Mouse (Mus musculus) v-Abl transformed pro-B cells (cell line): ENCODE results near the gene Prcd.

Experiments used
- in situ Hi-C, 2 experiments: fragments of 400-800 bp; cut with MboI; formaldehyde crosslinking; loops; one replicate each; pipeline ENCODE4 v1.15.1; 2025; ENCODE audit not compliant: unreplicated experiment in 2 of 2

The Prcd gene

DNA sequence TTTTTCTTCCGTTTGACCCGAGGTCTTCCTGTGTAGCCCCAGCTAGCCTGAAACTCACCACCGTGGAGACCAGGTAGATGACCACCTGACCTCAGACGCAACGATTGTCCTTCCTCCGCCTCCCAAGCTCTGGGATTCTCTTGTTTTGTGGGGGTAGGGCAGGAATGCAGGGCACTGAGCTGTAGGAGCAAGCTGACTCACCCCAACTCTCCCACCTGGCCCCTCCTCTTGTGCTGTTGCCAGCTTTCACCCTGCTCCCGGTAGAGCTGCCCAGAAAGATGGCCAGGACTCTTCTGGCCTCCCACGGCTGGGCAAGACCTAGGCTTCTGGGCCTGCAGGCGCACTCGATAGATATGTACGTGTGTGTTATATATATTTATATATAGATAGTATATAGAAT lies 7.2 kb upstream of the Prcd start:
- in situ Hi-C loops, result loop anchor here in 1 of 2 experiments (5.0 to 10.0 kb wide), 2 partner anchors 156 to 409 kb away; no protein-coding TSS in a partner anchor

DNA sequence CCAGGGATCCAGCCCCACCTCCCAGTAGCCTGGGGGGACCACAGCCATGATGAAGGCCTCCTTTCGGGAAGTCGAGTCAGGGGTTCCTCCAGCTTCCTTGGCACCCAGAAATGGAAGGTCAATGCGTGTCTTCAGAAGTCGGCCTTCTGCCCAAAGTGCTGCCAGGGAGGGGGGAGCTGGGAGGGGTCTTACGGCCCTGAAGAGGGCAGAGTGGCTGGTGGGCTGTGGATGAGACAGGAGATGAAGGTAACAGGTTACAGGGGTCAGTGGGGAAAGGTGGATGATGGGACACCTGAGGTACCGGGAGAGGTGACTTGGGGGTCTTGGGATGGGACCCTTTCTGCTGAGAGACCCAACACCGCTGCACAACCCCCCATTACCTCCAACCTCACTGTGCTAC lies 6.6 kb upstream of the Prcd start:
- in situ Hi-C loops, result loop anchor here in 1 of 2 experiments (5.0 to 10.0 kb wide), 2 partner anchors 156 to 408 kb away; no protein-coding TSS in a partner anchor

DNA sequence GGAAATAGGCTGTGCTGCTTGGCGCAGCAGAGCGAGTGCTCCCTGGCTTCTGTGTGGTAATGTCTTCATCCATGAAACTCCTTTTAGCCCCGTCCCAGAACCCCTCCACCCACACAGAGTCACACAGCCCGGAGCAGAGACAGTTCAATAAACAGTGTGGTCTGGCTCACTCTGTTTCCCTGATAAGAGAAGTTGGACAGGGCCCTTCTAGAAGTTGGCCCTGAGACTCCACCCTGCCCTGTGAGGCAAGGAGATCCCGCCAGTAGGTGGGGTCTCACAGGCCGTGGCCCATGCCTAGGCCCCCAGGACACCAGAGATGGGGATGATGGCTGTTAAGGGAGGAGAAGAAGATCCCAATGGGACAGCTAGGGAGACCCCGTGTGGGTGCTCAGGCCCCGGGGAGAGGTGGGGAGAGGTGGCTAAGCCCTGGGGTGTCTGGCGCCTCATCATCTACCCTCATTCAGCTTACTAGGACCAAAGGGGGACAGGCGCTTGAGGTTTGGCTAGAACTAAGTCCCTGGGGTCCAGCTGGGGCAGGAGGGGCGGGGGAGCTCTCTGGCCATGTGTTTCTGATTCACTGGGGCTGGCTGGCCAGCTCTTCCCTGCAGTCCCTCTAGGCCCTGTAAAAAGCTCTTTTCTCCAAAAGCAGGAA lies 5.9 kb upstream of the Prcd start:
- in situ Hi-C loops, result loop anchor here in 1 of 2 experiments (5.0 to 10.0 kb wide), 2 partner anchors 155 to 407 kb away; no protein-coding TSS in a partner anchor

DNA sequence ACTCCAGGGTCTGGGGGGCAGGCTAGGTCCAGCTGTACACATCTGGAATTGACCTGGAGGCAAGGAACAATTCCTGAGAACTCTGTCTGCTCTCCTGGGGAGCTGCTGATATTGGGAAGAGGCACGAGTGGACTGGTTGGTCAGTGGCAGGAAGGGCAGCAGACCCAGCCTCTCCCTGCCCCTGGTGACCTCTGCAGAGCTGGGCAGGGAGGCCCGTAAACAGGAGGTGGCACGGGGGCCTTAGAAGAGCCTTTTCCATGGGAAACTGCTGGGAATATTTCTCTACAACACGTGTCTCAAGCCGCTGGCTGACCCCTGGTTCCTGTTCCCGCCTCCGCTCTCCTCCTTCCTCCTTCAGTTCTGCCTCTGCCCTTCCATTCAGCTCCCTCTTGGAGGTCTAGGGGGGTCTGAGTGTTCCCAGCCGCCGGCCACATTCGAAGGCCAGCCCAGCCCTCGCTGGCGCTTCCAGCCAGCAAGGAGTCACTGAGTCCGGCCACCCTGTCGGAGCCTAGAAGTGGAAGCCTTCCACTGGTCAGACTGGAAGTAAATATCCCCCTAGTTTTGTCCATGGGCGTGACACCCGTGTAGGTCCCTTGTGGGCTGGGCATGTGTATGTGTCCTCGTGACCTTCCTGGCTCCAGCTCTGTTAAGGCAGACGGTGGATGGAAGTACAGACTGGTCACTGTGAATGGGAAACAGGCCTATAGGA lies 5.0 kb upstream of the Prcd start:
- in situ Hi-C loops, result loop anchor here in 1 of 2 experiments (5.0 to 10.0 kb wide), 2 partner anchors 154 to 406 kb away; no protein-coding TSS in a partner anchor

DNA sequence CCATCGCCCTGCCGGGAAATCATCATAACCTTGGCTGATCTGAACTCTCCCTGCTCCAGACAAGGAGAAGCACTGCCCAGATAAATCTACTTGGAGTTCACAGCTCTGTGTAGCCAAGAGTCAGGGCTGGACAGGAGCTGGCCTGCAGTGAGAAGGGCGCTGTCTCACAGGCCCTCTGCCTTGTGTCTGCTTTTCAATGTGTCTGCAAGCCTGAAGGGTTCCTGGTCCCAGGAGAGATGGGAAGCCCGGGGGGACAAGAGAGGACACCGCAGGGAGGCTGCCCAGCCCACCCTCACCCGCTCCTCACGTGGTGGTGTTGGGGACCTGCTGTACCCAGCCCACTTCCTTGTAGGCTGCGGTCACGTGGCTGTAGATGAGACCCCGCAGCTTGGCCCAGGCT lies 4.4 kb upstream of the Prcd start:
- in situ Hi-C loops, result loop anchor here in 1 of 2 experiments (5.0 to 10.0 kb wide), 2 partner anchors 153 to 406 kb away; no protein-coding TSS in a partner anchor

DNA sequence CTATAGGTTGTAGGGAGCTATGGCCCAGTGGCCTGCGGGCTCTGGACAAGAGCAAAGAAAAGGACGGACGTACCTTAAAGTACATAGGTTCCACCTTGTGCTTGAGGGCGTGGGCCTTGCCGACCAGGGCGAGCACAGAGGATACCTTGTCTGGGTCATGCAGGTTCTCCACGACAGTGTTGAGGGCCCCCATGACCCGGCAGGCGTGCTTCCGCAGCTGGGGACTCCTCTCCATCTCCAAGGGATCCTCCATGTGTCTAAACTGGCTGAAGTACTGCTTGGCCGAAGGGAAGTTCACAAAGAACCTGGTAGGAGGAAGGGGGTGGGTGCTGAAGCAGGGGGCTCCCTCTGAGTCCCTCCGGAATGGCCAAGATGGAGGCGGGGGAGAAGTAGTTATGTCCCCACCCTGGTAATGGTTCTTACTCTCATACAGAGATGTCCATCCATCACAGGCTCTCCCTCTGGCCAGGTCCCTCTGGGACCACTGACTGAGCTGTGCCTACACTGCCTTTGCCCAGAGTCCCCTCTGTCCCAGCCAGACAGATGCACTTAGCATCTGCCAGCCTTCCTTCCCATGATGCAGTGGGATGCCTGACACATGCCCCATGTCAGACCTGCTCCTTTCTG lies 3.5 kb upstream of the Prcd start:
- in situ Hi-C loops, result loop anchor here in 1 of 2 experiments (5.0 to 10.0 kb wide), 2 partner anchors 152 to 405 kb away; no protein-coding TSS in a partner anchor

DNA sequence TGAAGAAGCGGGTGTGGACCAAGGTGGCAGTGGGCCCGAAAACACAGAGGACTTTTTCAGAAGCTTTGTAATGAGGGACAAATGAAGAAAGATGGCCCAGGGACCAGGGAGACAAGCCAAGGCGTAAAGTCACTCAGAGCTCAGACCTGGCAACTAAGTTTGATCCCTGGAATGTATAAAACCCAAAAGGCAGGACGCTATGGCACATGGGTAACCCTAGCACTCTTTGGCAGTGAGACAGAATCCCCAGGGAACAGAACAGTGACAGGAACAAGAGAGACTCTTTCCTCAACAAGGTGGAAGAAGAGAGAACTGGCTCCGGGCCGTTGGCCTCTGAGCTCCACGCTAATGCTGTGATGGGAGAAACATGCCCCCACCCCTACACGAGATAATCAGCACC lies 2.5 kb upstream of the Prcd start:
- in situ Hi-C loops, result no loop called here

DNA sequence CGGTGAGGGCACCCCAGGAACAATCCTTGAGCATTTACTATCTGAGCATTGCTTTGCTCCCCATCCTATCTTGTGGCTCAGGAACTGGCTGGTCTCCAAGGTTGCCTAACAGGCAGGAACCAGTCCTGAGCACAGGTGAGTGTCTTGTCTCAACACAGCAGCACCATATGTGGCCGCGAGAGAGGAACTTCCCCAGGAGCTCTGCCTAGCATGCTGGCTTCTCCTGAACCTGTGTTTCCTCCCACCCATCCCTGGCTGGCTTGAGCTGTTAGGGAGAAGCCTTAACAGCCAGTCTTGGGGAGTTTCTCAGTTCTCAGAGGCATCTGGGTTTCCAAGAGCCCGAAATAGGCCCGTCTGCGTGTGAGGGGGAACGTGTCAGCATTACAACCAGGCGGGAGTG lies 2.0 kb upstream of the Prcd start:
- in situ Hi-C loops, result no loop called here

DNA sequence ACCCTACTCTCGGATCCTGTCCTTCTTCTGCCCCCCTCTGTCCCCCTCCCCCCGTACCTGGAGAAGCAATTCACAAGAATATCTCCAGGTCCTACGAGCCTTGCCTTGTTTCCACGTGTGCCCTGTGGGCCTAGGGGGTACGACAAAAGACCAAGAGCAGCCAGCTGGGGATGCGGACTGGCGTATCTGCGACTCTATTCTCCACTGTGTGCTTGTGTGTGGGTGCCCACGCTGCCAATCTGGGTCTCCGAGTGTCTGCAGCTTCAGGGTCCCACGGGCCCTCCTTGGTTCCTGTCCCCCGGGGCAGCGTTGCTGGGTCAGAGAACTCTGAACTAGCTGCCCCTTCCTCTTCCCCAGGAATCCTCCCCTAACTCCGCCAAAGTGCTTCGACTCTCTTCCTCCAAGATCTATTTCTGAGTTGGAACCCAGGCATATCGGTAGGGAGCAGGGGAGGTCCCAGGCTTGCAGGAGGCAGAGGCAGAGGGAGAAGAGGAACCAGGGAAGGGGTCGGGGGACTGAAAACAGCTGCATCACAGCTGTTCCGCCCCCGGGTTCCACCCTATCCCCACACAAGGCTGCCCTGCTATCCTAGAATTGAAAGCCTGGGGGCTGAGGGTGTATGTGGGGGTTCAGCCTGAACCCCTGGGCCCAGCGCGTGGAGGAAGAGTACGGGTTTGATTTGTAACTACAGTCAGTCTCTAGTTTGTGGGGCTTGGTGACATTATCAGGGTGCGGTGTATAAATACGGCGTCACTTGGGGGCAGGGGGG lies 820 bp upstream of the Prcd start:
- in situ Hi-C loops, result no loop called here

DNA sequence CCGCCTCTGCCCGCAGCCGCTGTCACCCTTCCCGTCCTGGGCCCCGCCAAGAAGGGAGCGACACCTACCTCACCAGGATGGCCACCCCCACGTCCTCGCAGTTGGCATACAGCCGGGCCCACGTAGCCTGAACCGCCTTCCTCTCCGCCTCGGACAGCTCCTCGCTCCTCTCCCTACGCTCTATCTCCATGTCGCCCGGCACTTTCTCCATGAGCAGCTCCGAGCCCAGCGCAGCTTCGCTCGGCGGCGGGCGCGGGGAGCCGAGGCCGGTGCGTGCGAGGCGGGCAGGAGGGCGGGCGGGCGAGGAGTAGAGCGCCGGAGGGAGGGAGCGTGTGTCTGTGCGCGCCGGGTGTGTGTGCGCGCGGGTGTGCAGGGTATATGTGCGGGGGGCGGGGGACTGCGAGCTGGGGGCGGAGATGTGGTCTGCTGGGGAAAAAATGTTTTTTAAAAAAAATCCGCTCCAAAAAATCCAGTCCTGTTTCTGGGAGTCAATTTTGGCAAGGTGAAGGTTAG lies 431 bp downstream of the Prcd start:
- in situ Hi-C loops, result no loop called here

DNA sequence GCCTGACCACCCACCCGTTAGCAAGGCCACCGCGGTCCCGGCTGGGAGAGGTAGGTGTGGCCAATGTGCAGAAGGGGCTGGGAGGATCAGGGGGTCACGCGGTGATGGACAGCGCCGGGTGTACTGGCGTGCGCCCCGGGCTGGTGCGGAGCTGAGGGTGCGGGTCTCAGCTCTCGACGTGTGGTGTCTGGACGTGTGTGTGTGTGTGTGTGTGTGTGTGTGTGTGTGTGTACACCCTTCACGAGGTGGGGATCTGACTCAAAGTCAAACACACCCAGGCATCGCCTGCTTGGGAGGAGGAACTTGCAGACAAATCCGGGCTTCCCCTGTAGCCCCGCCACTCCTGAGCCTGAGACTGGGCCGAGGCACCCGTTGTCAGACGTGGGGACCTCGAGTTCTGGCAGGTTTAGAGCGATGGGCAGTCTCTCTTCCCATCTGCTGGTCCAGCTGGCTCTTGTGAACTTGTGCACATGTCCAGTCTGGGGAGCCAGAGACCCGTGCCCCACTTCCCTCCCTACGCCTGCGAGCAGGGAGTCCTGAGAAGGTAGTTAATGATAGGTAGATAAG lies 1.0 kb downstream of the Prcd start, which contains the start of gene Cygb:
TSS of gene Cygb (minus strand) at position 59 of the 567 bp plus-strand sequence.
- in situ Hi-C loops, result no loop called here

DNA sequence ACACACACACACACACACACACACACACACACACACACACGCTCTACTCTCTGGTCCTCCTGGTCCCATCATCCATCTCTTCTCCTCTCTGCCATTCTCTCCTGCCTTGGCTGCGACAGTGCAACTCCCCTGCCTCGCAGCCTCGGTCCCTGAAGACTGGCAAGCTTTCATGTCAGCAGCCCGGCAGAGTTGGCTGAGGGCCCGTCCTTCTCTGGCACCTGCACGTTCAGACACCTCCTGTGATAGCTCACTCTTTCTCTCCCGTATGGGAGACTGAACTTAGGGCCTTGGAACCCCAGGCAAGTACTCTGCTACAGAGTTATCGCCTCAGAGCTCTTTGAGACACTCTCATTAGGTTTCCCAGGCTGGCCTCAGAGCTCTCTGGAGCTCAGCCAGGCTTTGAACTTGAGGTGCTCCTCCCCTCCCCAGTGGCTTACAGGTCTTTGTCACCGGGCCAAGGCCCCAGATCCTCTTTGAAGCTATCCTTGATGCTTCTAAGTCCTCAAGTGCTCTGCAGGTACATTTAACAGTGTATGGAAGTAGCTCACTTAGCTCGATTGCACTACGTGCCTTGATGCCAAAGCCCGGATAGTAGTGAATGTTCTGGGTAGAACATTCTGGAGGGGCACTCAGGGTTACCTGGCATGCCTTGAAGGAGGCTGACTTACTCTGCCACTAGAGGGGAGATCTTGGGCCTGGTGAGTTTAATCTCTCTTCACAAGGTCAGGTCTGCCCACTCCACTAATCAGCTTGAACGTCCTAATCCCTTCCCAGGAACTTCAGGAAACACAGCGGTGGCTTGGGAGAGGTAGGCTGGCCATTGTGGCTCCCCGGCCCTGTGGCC lies 3.2 kb downstream of the Prcd start:
- in situ Hi-C loops, result no loop called here

DNA sequence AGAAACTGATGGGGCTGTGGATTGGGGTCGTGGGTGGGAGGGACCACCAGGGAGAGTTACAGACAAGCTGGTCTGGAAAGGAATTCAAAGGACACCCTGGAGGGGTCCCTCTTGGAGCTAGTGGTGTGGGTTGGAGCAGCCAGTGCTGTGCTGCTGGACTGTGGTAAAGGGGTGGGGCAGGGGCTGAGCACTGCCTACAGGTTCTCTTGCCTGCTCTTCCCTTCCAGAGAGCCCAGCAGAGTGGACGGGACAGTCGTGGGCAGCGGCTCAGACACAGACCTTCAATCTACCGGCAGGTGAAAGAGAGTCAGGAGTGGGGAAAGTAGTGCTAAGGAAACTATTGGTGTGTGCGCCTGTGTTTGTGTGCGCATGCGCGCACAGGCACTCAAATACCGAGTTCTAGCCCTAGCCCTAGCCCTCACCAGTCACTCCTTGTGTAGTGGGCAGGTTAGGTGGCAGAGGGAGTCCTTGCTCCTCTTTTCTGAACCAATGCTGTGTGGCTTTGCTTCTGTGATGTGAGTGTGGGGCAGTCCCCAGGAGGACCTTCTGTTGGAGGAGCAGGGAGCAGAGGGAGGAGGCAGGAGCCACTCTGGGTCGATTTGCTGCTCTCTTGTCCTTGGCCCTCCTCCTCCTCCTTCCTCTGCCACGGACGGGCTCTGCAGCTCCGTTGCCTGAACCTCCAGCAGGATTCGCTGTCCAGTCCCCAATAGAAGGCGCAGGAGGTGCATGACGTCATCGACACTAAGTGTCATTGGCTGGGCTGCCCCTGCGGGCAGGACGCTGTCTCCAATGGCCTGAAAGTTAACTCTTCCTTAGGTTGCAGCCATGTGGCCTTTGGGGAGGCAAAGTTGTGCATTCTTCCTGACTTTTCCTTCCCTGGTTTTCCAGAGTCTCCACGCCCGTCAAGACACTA lies 4.2 kb downstream of the Prcd start:
- in situ Hi-C loops, result no loop called here

DNA sequence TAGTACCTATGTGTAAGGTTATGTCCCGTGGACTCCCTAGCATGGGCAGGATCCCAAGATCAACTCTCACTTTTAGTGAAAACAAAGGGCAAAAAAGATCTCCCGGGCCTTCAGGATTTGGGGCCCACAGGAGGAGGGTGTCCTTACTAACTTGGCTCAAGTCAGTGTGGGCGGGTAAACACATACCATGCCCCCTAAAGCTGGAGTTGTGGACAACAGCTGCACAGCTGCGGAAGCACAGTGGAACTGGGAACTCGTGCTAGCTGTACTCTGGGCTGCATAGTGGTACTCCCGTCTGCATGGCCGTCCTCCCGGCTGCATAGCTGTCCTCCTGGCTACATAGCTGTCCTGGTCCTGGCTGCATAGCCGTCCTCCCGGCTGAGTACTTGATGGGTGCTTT lies 4.9 kb downstream of the Prcd start:
- in situ Hi-C loops, result no loop called here

DNA sequence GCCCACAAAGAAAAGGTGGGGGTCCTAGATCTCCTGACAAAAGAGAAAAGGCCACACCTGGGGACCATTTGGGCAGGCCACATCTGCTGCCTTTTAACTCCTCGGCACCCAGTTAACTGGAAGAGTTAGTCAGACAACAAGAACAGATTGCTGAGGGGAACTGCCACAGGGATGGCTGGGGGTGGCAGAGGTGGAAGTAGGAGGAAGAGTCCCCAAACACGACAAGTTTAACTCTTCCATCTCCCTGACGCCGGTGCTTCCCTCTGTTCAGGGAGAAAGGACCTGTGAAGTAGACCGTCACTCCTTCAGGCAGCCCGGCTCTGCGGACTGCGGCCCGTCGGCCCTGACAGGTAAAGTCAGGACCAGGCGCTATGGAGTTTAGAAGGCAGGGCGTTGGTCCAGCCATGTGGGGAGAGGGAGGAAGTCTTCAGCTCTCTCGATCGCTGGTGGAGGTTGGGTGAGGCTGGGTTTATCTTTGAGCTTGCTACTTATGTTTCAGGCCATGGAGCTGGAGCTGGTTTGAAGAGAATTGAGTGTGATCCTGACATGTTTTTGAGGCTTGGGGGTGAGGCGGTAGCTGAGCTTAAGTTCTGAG lies 5.8 kb downstream of the Prcd start:
- in situ Hi-C loops, result no loop called here

DNA sequence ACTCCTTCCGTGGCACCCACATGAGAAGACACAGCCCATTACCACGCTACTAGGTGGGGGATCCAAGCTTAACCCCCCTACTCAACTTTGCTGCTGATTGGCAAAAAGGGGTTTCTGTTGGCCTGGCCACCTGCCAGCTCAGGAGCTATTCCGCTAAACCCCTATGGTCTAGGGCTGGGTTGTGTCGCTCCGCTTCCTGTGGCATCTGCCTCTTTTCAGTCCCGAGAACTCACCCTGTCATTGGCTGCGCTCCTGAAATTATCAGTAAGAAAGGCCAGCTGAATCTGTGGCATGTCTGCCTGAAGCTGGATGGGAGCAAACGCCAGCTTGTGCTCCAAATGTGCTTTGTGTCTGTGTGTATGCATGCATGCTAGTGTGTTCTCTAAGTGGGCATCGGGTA lies 6.8 kb downstream of the Prcd start:
- in situ Hi-C loops, result no loop called here

DNA sequence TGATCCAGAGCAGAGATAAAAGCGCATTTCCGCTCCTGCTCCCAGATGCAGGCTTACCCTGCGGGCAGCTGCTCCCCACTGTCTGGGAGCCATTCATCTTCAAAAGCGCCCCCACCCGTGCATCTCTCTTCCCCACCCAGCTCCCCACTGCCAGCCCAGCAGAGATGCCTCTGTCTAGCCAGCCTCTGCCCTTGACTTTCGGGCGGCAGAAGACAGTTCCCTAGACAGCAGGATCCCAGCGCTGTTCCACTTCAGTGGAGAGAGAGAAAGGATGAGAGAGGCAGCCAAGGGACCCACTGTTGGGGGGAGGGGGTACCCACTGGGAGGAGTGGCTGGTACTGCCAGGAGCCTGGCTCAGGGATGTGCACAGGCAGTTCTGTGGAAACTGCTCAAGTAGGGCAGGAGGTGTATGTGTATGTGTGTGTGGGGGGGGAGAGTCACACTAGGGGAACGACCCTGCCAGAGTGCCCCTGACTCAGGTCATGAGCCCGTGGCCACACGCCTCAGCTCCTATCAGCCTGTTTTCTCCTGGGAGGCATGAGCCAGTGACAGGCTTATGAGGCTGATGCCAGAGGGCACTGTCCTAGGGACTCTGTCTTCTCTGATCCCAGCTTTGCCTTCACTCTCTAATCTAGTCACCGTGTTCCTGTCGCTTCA lies 8.1 kb downstream of the Prcd start:
- in situ Hi-C loops, result no loop called here
